Mouse (Mus musculus) adipocyte (in vitro differentiated cells): ENCODE measurements around the gene Per2.
A peak's percentile ranks its signal among the peaks of the same experiment; 100 is the strongest.

Experiments used
- DNase-seq: peaks from one replicate; pipeline ENCODE4 v3.0.0-alpha.2; 2016; ENCODE audit warnings: low spot score

Gene Per2

GRCm38 (mm10) chr1:91390369-91390768 lies 68.8 kb downstream of the Per2 start:
- DNase-seq: no peak

GRCm38 (mm10) chr1:91381091-91381471 lies 78.0 kb downstream of the Per2 start:
- DNase-seq: no peak

GRCm38 (mm10) chr1:91380453-91381090 lies 78.6 kb downstream of the Per2 start:
- peak; percentile 85 for DNase-seq

- no peak for DNase-seq
These were observed 85.7 kb downstream of the Per2 start for GRCm38 (mm10) chr1:91373414-91373835.

GRCm38 (mm10) chr1:91370055-91370454 lies 89.1 kb downstream of the Per2 start:
- DNase-seq: no peak

GRCm38 (mm10) chr1:91369408-91369807 lies 89.7 kb downstream of the Per2 start:
- DNase-seq: no peak

GRCm38 (mm10) chr1:91367295-91367694 lies 91.8 kb downstream of the Per2 start:
- no peak for DNase-seq

GRCm38 (mm10) chr1:91366215-91367108 lies 92.7 kb downstream of the Per2 start, which contains the start of gene Erfe:
Gene Erfe, plus strand, starts transcription at chr1:91366430.
- DNase-seq: no peak
